Mouse (Mus musculus): ENCODE results near the gene Ift81.

The Ift81 gene

GRCm38 (mm10) chr5:122547810-122548209 is 66.5 kb downstream of the Ift81 start:
- DNase-seq (ENCODE audit: low spot score in 2 of 2) = no peak

GRCm38 (mm10) chr5:122547251-122547714 is 67.0 kb downstream of the Ift81 start:
- peak; percentile 74 to 81 for DNase-seq (ENCODE audit: low spot score in 2 of 2)

GRCm38 (mm10) chr5:122543392-122543791 is 70.9 kb downstream of the Ift81 start:
- DNase-seq (ENCODE audit: low spot score in 2 of 2) = no peak

GRCm38 (mm10) chr5:122541871-122542270 is 72.4 kb downstream of the Ift81 start:
- no peak for DNase-seq (ENCODE audit: low spot score in 2 of 2)

GRCm38 (mm10) chr5:122538077-122538476 is 76.2 kb downstream of the Ift81 start:
- DNase-seq (ENCODE audit: low spot score in 2 of 2) = no peak

GRCm38 (mm10) chr5:122537654-122538053 is 76.7 kb downstream of the Ift81 start:
- no peak for DNase-seq (ENCODE audit: low spot score in 2 of 2)

- no peak for DNase-seq (ENCODE audit: low spot score in 2 of 2)
These were observed 80.4 kb downstream of the Ift81 start for GRCm38 (mm10) chr5:122533884-122534283.

- no peak for DNase-seq (ENCODE audit: low spot score in 2 of 2)
These were observed 84.3 kb downstream of the Ift81 start for GRCm38 (mm10) chr5:122529913-122530604.

GRCm38 (mm10) chr5:122529316-122529715 is 85.0 kb downstream of the Ift81 start:
- DNase-seq (ENCODE audit: low spot score in 2 of 2) = peak; percentile 75 to 84

GRCm38 (mm10) chr5:122528591-122528990 is 85.7 kb downstream of the Ift81 start:
- DNase-seq (ENCODE audit: low spot score in 2 of 2) = no peak

GRCm38 (mm10) chr5:122527761-122528160 is 86.6 kb downstream of the Ift81 start:
- peak in 1 of 2 experiments; percentile 59 for DNase-seq (ENCODE audit: low spot score in 2 of 2)

GRCm38 (mm10) chr5:122526878-122527730 is 87.2 kb downstream of the Ift81 start:
- peak; percentile 82 to 84 for DNase-seq (ENCODE audit: low spot score in 2 of 2)

GRCm38 (mm10) chr5:122526405-122526804 is 87.9 kb downstream of the Ift81 start:
- no peak for DNase-seq (ENCODE audit: low spot score in 2 of 2)

GRCm38 (mm10) chr5:122525238-122525931 is 88.9 kb downstream of the Ift81 start:
- DNase-seq (ENCODE audit: low spot score in 2 of 2) = peak in 1 of 2 experiments; percentile 71

GRCm38 (mm10) chr5:122524854-122525237 is 89.5 kb downstream of the Ift81 start:
- DNase-seq (ENCODE audit: low spot score in 2 of 2) = peak in 1 of 2 experiments; percentile 35

- peak; percentile 70 to 75 for DNase-seq (ENCODE audit: low spot score in 2 of 2)
These were observed 90.1 kb downstream of the Ift81 start for GRCm38 (mm10) chr5:122524244-122524643.

- DNase-seq (ENCODE audit: low spot score in 2 of 2) = peak in 1 of 2 experiments; percentile 75
These were observed 93.2 kb downstream of the Ift81 start for GRCm38 (mm10) chr5:122521130-122521473.

GRCm38 (mm10) chr5:122520254-122521129 is 93.8 kb downstream of the Ift81 start:
- DNase-seq (ENCODE audit: low spot score in 2 of 2) = peak in 1 of 2 experiments; percentile 74

GRCm38 (mm10) chr5:122519043-122519660 is 95.2 kb downstream of the Ift81 start:
- no peak for DNase-seq (ENCODE audit: low spot score in 2 of 2)

- no peak for DNase-seq (ENCODE audit: low spot score in 2 of 2)
These were observed 96.1 kb downstream of the Ift81 start for GRCm38 (mm10) chr5:122518247-122518646.

GRCm38 (mm10) chr5:122516901-122517300 is 97.4 kb downstream of the Ift81 start:
- no peak for DNase-seq (ENCODE audit: low spot score in 2 of 2)

Measured in heart, adult 9 months (tissue).